Mouse (Mus musculus): ENCODE measurements around the gene S1pr5.
"Not testable (repeated sequence)": the region's sequence is repeated elsewhere in the genome, so short reads cannot be mapped to it uniquely, and the experiment has no call there.

Gene S1pr5

DNA sequence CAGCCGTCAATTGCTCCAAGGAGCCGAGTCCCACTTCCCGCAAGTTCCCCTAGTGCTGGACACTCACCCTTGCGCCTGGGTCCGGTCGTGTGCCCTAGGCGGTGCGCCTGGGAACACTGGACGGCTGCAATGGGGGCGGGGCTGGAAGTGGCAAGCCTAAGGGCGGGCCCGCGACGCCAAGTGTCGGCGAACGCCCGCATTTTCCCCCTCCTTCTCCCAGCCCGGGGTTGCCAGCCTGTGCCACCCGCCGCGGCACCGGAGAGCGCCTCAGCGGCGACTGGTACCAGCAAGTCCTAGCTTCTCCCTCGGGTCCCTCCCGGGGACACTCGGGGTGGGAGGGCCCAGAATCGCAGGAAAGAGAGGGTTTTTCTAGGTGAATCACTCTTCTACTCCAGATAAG, at the start of gene S1pr5:
Gene S1pr5, minus strand, starts transcription at position 118 of the 400 bp plus-strand sequence.
- DNase-seq = peak; percentile 66

DNA sequence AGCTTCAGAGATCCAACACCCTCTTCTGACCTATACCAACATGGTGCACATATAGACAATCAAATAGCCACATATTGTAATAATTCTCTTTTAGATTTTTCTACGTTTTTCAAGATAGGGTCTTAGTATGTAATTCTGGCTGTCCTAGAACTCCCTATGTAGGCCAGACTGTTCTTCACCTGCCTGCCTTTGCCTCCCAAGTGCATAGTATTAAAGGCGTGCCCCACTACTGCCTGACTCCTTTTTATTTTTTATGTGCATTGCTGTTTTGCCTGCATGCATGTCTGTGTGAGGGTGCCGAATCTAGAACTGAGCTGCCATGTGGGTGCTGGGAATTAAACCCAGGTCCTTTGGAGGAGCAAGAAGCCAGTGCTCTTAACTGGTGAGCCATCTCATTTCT, 44.0 kb upstream of the S1pr5 start:
- DNase-seq = no peak

DNA sequence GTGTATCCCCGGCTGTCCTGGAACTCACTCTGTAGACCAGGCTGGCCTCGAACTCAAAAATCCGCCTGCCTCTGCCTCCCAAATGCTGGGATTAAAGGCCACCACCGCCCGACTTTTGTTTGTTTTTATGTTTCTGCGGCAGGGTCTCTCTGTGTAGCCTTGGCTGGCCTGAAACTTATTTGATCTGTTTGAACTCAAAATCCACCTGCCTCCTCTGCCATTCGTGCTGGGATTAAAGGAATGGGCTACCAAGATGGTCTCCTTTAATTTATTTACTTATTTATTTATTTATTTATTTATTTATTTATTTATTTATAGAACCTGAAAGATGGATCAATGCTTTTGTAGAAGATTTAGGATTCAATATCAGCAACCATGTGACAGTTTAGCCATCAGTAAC, 43.6 kb upstream of the S1pr5 start:
- DNase-seq = not testable (repeated sequence)

DNA sequence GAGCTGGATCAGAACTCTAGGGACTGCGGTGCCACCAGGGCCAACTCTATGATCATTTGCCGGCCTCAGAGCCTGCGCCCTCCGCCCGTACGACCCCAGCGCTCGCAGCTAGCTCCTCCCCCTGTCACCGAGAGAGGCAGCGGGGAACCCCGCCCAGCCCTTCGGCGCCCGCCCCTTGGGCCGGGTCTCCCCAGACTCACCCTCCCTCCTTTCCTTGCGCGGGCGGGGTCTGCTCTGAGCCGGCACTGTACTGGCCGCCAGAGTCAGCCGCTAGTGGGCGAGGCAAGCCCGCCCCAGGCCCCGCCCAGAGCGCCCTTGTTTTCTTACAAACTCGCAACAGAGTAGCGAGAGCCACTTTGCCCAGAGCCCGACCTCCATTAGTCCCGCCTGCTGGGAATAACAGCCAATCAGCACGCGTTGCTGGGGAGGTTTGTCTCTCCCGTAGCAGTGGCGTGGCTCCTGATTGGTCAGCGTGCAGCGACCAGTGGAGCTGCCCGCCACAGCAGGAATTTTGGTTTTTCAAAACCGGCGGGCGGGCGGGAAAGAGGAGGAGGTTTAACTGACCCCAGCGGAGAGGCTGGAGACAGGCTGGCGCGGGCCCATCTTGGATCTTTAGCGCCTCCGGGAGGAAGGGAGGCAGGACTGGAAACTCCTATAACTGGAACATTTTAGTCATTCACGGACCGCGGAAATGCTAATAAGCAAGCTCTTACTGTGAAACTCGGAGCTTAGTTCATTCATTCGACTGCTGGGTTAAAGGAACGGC, 43.0 kb upstream of the S1pr5 start, which contains the start of gene Cdkn2d:
Gene Cdkn2d, minus strand, starts transcription at position 386 of the 766 bp plus-strand sequence.
- DNase-seq = peak; percentile 100

DNA sequence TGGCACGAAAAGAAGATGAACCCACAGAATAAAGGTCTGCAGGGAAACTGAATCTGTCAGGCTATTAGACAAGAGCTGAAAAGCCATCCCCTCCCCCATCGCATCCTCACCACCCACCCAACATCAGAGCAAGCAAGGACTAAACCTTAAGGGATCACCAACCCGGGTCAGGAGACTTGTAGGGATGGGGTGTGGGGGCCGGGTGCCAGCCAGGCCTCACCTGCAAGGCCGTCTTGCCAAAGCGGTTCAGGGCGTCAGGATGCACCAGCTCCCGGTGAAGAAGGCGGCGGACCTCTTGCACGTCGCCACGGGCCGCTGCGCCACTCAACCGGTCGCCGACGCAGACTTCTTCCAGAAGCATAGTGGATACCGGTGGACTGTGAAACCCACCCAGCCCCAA, 42.3 kb upstream of the S1pr5 start:
- DNase-seq = no peak

DNA sequence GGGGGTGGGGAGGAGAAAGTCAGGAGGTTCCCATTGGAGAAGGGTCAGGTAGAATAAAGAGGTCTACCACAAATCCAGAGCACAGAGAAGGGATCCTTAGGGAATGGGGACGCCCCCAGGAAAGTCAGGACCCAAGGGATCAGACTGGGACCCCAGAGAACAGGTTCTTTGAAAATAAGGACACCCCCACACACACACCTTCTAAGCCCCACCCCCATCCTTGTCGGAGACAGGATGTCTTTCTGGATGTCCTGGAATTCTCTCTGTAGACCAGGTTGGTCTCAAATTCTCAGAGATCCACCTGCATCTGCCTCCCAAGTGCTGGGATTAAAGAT, 41.1 kb upstream of the S1pr5 start:
- DNase-seq = no peak

DNA sequence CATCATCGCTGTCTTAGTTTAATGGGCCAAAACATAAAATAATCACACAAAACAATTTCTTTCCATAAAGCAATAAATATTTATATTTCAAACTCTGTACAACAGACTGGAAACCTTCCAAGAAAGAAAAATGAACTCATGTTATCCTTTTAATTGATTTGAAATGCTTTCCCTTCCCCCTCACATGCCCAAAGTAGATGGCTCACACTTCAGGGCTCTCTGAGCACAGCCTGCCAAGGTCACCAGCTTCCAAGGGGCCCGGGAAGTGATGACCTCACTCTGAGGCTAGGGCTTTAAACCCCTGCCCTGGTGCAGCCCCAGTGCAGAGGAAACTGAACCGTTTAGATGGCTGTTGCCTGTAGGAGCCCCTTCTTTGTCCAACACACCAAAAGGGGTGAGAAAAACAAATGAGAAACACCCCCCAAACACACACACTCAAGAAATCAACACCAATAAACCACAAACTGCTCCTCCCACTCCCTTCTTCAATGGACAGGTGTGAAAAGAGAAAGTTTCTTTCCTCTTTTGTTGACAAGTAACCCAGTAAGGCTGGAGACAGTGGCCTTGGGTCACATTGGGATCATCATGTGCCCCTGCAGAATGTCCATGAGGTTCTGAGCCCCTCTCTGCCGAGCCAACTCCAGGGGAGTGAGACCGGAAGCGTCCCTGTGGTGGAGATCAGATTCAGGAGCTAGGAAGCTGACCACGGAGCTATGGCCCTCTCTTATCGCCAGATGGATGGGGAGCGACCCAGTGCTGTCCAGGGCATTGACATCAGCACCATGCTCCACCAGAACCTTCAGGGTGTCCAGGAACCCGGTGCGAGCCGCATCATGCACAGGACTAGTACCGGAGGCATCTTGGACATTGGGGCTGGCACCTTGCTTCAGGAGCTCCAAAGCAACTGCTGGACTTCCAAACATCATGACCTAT, 40.4 kb upstream of the S1pr5 start:
- DNase-seq = no peak

DNA sequence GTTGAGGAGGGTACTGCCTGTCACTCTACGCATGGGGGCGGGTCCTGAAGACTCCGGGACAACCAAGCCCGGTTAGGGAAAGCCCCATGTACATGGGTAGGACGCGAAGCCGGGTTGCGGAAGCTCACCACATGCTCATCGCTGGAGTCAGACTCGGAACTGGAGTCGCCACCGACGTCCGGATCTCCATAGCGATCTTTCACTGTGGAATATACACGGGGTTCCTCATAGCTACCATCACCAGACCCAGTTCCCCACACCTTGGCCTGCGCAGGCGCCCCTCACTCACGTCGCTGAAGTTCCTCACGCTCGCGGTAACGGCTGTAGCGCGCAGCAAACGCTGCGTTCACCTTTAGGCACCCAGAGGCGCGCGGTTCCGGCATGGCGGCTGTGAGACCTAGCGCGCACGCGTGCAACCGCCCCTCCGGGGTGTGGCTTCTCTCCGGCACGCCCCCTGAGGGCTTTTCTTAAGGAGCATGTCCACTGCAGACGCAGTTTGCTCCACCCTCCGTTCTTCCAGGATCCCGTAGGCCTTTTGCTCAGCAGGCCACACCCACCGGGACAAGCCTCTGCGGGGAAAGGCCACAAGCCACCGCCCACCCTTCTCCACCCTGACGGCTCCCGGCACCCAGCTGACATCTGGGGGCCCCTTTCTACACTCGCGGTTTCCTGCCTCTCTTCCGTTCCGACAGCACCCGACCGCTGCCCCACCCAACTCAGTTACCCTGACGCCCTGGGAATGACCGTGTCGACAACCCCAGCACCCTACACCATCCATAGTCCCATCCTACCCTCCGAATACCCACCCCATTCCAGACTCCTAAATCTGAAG, 39.5 kb upstream of the S1pr5 start, which contains the start of gene Kri1:
Gene Kri1, minus strand, starts transcription at position 399 of the 832 bp plus-strand sequence.
- peak; percentile 98 for DNase-seq

DNA sequence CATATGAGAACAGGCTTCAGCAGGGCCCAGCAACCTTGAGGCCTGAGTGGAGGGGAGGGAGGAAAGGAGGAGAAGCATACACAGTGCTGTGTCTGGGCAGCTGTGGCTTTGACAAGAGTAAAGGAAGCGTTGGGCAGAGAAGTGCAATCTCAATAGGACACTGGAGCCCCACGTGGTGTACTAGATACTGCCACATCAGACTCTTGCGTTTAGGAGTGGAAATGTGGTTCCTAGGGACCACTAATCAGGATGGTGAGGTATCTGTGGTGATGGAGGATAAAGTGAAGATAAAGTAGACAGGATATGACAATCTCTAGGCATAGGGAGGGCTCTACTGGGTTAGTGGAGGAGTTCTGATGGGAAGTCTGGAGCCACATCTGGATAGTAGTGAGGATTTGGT, 38.5 kb upstream of the S1pr5 start:
- DNase-seq = no peak

DNA sequence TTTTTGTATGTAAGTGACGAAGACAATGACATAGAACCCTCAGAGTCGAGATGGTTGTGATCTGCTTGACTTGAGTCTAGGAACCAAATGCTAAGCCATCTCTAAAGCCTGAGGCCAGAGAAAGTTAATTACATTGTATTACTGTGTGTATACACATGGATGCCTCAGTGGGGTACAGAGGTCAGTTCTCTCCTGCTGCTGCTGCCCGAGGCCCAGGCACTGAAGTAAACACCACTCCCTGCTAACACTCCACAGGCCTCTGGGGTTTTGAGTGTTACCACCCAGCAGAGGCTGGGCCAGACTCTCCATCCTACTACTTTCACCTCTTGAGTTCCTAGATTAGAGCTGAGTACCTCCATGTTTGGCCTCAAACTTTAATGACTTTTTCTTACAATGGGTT, 35.8 kb upstream of the S1pr5 start:
- no peak for DNase-seq

DNA sequence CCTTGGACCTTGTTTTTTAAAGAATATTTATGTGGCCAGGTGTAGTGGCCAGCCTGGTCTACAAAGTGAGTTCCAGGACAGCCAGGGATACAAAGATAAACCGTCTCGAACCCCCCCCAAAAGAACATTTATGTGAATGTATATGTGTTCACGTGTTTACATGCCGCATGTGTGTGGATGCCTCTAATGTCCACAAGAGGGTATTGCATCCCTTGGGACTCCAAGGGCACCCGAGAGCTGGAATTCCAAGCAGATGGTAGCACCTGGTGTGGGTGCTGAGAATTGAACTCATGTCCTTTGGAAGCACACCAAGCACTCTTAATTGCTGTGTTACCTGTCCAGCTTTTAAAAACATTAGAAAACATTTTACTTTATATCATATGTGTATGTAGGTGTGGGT, 35.3 kb upstream of the S1pr5 start:
- no peak for DNase-seq

DNA sequence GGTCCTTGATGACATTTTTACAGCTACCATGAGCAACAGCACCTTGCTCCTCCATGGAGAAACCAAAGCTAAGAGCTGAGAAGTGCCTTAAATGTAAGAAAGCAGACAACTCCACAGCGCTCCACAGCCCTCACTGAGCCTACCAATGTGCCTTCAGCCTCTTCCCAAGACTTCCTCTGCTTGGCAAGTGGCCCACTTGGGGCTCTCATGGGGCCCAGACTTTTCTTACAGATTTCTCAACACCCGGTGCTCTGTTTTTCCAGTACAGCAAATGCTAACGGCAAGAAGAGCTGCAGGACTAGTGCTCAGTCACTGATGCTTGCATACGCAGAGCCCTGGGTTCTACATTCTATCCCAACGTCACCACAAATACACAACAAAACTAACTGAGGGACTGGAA, 29.5 kb upstream of the S1pr5 start:
- no peak for DNase-seq

DNA sequence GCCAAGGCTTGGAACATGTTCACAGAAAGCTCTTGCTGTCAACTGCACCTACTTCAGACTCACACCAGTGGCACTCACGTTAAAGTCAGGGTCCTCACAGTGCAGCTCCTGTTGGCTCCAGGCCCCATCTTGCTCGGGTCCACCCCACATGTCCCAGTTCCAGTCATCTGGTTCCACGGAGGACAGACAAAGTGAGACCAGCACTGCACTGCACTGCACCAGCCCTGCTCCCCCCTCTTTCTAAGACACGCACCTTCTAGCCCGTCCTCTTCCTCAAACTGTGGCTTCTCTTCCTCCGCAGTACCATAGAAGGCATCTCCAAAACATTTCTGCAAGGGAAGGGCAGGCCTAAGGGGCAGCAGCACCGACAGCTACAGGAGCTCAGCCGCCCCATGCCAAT, 28.1 kb upstream of the S1pr5 start:
- no peak for DNase-seq

DNA sequence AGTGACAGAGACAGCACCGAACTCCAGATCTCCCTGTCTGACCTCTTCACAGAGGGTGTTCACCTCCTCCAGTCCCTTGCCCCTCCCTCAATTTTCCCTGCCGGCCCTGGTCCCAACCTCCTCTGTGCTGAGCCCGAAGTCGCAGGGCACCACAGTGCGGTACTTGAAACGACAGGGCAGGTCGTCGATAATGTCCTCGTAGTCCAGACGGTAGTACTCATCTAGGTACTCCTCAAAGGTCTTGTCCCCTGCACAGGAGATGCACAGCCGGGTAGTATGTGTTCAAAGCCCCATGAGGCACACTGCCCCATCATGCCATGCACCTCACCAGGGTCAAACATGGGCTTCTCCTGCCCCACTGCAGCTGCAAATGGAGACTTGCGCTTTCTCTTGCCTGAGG, 27.5 kb upstream of the S1pr5 start:
- no peak for DNase-seq

DNA sequence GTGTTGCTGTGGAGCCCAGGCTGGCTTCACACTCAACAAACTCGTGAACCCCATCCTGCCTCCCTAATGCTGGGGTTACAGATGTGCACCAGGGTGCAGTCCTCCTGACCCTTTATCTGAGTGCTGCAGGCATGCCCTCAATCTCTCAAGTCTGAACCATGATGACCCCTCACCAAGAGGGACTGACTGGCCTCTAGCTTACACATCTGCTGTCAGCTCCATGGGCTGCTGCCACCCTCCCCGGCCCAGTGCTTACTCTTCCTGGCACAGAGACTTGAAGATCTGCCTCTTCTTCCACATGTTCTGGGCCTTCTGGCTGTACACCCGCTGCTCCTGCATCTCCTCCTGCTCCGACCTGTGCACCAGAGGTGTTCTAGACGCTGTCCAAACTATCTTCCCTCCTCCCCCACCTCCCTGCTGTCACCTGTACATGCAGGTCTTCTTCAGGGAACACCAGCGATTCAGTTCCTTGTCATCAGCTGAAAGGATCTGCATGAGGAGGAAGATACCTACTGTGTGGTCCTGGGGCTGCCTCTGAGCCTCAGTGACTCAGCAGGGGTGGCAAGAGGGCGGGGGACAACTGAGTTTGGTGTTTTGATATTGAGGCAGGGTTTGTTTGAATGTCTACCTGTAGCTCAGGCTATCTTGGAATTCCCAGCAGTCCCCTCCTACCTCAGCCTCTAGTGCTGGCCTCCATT, 26.9 kb upstream of the S1pr5 start:
- DNase-seq = no peak

DNA sequence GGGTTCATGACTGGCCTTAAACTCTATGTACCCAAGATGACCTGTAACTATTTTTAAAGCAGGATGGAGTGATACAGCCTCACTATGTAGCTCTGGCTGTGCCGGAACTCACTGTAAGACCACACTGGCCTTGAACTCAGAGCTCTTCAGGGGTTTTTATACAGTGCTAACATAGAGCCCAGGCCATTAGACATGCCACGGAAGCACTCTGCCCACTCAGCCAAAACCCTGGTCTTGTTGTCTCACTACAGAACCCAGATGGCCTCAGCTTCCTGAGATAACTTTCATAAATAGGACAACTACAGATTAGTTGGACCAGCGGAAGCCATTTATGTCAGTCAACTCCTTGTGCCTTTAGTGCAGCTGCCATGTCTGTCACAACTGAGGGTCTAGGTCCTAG, 26.1 kb upstream of the S1pr5 start:
- no peak for DNase-seq

DNA sequence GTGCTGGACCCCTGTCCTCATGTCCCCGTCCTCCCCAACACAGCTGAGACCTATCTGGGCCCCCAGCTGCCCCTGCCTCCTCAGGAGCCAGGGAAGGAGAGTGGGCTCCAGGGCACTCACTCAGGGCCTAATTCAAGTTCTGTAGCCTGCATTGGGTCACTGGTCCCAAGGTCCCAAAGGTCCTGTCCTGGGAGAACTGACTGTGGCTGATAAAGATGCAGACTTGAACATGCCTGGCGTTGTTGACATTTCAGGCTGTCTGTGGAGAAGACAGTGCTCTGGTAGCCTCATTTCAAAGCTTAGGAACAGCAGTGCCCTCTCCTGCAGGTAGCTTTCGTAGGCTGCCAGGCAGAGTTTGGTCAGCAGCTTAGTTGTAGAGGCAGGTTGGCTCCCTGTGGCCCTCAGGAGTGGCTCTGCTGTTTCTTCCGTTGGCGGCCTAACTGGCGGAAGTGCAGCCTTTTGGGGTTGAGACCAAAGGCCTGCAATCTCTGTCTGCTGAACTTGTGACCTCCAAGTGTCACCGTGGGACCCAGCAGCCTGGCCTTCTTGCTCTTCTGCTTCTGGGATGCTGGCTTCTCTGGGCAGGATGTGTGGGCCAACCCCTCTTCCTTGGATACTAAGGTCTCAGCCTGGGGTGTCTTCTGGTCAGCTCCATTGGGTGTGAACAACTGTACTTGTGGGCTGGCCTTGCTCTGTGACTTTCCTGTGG, 25.4 kb upstream of the S1pr5 start:
- no peak for DNase-seq

DNA sequence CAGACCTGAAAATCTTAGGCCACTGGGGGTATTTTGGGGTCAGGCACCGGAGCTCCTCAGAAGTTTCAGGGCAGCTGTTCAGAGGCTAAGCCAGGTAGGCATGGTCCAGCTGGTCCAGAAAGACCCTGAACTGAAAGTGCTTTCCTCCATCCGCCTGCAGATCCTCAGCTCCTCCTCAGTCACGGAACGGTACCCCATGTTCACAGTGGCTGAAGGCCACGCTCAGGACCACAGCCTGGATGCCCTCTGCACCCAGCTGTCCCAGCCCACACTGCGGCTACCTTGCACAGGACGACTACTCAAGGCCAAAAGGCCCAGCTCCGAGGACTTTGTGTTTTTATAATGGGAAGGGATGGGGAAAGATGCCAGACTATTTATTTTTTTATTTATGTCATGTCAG, 24.9 kb upstream of the S1pr5 start:
- no peak for DNase-seq

DNA sequence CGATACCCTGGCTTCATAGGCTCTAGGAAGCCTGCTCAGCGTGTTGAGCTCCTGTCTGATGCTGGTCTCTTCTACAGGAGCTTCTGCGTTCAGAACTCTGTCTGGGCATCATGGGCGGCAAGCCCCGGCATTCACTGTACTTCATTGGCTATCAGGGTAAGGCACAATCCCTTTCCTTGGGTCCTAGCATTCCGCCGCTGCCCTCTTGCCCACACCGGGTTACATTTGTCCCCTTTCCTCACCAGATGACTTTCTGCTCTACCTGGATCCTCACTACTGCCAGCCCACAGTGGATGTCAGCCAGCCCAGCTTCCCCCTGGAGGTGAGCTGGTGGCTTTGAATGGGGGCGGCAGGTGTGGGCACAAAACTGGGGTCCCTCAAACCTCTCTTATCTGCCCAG, 24.1 kb upstream of the S1pr5 start:
- DNase-seq = no peak

DNA sequence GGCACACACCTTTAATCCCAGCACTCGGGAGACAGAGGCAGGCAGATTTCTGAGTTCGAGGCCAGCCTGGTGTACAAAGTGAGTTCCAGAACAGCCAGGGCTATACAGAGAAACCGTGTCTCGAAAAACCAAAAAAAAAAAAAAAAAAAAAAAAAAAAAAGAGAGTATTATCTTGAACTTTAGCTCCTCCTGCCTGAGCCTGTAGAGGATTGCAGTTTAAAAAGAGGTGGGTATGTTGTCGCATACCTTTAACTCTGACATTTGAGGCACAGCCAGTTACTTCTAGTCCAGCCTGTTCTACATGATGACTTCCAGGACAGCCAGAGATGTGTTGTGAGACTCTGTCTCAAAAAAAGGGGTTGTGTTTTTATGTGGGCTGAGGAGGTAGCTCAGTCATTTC, 21.3 kb upstream of the S1pr5 start:
- not testable (repeated sequence) for DNase-seq

DNA sequence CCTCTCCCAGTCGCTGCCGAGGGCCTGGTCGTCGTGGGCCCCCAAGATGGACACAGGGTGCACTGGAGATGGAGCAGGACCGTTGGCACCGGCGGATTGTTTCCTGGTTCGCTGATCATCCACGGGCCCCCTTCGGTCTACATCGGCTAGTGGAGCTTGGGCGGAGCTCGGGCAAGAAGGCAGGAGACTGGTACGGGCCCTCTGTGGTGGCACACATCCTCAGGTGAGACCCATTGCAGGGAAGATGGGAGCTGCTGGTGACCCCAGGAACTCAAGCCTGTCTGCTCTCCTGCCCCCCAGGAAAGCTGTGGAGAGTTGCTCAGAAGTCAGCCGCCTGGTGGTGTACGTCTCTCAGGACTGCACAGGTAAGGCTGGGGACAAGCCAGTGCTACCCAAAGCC, 20.1 kb upstream of the S1pr5 start:
- no peak for DNase-seq

DNA sequence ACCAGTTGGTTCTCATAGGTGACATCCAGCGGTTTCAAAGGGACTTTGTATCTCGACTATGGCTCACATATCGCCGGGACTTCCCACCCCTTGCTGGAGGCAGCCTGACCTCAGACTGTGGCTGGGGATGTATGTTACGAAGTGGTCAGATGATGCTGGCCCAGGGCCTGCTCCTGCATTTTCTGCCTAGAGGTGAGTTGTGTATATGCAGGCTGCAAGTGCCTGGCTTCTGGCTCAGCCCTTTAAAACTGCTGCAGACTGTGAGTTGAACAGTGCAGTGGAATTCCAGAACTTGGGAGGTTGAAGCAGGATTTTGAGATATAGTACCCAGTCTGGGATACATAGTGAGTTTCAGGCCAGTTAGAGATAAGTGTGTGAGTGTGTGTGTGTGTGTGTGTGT, 18.6 kb upstream of the S1pr5 start:
- DNase-seq = no peak
